Mouse (Mus musculus) WW6 (cell line): ENCODE measurements around the gene Cpne7.

Source experiments
- DNase-seq: peaks from one replicate; pipeline ENCODE4 v3.0.0-alpha.2; 2013; ENCODE audit warnings: low read depth, low spot score

The Cpne7 gene

DNA sequence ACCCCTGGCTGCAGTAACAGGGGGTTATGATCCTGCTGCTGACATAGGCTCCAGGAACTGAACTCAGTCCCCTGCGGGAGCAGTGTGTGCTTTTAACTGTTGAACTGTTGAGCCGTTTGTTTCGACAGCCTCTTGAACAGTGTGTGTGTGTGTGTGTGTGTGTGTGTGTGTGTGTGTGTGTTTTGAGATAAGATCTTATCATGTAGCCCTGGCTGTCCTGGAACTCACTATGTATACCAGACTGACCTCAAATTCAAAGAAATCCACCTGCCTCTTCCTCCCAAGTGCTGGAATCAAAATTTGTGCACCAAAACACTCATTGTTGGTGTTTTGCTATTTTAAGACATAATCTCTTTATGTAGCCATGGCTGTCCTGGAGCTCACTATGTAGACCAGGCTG, 2.5 kb upstream of the Cpne7 start:
- no peak for DNase-seq

DNA sequence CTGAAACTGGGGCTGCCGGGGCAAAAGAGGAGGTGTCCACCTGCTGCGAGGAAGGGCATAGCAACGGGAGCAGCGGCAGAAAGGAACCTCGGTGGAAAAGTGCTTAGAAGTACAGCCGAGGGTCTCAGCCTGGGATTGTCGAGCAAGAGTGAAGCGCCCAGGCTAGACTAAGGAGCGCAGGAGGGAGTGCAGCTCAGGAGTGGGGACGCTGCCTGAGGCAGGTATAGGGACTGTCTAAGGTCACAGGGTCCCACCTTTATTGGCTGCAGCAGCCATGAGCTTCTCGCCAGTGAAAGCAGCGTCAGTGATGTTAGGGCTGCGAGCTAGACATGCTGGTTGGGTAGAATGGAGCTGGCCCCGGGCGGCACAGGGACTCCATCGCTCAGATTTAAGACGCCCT, 570 bp downstream of the Cpne7 start:
- DNase-seq: no peak

DNA sequence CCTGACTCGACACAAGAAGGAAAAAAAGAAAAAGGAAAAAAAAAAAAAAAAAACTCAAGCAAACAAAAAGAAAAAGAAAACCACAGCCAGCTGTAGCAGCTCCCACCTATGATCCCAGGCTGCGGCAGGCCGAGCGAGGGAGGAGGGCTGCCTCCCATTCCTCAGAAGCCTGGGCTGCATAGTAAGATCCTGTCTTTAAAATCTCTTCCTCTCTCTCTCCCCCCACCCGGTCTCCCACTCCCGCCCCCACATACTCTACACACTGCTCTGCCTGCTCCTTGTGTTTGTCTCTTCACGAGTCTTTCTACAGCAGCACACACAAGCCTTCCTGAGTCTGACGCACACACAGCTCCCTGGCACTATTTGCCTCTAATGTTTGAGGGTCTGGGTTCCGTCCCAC, 4.9 kb downstream of the Cpne7 start:
- DNase-seq: no peak

DNA sequence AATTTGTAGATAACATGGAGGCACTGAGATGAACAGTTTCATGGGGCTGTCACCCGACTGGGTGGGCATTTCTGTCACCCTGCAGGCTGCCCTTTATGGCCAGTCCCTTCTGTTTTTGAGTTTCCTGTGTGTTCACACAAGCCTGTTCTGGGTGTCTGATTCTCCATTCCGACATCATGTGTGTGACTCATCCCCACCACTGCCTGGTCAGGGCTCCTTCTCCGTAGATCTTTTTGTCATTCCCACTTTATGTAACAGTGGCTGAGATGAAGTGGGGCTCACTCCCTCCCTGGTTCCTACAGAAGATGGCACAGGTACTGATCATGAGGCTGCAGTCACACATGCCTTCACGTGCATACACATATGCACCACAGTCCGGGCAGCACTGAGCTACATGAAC, 5.5 kb downstream of the Cpne7 start:
- no peak for DNase-seq

DNA sequence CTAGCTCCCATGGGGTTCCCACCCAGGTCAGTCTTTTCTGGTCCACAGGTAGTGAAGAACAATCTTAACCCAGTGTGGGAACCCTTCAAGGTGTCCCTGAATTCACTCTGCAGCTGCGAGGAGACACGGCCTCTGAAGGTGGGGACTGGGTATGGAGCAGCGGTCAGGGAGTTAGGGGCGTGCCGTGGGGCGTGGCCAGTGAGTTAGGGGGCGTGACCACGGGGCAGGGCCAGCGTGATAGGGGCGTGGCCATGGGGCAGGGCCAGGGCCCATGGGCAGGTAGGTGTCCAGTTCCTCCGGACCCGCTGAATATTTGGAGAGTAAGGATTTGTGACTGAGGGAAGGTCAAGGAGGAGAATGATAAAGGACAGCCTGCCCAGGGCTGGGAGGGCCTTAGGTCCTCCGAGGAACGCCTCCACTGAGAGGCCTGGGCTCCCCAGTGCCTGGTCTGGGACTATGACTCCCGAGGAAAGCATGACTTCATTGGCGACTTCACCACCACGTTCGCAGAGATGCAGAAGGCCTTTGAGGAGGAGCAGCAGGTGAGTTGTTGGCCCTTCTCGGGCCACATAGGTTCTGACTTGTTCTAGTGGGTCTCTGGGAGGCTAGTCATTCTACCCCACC, 9.1 kb downstream of the Cpne7 start:
- no peak for DNase-seq

DNA sequence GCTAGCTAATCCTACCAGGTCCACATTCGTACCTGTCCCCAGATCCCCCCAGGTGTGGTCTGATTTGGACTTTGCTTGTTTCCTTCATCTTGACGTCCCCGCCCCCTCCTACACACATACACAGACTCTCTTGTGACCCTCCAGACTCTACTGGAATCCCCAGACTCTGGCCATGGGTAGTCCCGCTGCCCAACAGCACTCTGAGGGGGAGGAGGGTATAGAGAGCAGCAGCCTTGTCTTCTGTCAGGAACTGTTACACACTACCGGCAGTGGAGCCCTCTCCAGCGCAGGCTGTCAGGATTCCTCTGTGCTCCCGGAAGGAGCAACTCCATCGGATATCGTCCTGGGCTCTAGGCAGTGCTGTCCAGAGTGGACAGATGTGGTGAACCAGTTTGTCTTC, 13.9 kb downstream of the Cpne7 start:
- no peak for DNase-seq

DNA sequence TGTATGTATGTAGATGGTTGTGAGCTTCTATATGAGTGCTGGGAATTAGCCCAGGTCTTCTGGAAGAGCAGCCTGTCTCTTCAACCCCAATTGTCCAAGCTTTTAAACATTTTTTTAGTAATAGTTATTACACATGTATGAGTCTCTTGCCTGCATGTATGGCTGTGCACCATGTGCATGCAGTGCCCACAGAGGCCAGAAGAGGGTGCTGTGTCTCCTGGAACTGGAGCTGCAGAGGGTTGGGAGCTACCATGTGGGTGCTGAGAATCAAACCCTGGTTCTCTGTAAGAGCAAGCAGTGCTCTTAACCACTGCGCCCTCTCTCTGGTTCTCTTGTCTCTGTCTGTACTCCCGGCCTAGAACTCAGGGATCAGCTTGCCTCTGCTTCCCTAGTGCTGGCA, 15.8 kb downstream of the Cpne7 start:
- no peak for DNase-seq

DNA sequence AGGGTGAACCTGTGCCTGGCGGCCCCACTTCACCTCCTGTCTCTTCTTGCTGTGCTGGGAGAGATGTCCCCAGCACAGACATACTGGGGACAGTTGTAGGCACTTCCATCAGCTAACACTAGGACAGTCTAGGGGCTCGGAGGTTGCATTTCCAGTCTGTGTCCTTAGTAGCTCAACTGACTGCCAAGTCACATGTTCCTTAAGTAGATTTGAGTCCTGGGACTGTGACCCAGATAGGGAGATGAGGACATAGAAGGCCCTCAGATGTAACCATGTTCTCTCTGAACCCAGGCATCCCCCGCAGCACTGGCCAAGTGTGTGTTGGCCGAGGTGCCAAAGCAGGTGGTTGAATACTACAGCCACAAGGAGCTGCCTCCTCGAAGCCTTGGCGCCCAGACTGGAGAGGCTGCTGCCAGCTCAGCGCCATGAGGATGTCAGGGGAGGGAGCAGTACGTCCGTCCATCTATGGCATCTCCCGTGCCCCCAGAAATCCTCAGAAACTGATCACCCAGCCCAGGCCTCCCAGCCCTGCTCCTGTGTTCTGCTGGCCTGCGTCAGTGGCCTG, 17.1 kb downstream of the Cpne7 start:
- no peak for DNase-seq

DNA sequence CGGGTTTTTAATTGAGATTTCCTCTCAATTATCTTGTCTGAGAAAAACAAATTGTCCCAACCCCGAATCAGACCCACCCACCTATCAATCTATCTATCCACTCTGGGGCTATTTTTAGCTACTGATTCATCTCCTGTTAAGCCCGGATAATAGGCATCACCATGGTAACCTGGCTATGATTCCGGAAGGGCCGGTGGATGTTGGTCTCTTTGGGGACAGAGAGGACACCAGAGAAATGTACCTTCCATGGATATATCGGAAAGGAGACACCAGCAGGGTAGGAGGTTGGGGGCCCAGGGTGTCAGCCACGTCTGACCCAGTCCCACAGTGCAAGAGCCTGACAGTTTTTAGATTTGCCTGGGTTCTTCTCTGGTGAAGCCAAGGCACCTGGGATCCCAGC, 18.2 kb downstream of the Cpne7 start:
- no peak for DNase-seq

DNA sequence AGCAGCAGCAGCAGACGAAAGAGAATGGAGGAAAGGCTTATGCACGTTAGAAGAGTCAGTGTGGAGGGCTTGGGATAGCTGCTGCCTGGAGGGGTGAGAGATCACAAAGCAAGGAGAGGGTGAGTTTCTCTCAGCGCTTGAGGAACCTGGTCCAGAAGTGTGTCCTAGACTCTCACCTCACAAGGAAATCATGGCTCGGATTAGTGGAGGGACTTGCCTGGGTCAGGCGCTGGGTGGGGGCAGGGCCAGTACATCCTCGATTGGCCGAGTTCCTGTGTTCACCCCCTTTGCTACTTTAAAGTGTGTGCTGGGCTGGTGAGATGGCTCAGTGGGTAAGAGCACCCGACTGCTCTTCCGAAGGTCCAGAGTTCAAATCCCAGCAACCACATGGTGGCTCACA, 18.6 kb downstream of the Cpne7 start:
- DNase-seq: no peak

DNA sequence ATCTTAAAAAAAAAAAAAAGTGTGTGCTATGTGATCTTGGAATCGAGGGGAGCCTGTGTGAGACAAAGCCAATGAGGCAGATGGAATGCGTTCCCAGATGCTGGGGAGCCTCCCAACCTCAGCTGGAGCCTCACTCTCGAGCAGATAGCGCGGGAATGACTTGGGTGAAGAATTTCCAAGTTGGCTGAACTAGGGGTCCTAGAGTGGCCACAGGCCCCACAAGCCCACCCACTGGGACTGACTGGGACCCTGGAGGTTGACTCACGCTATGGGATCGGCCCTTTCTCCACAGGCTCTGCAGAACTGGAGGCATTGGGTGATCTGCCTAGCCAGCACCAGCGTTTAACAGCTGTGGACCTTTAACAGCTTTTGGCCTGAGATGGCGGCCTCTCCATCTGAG, 19.1 kb downstream of the Cpne7 start:
- no peak for DNase-seq

DNA sequence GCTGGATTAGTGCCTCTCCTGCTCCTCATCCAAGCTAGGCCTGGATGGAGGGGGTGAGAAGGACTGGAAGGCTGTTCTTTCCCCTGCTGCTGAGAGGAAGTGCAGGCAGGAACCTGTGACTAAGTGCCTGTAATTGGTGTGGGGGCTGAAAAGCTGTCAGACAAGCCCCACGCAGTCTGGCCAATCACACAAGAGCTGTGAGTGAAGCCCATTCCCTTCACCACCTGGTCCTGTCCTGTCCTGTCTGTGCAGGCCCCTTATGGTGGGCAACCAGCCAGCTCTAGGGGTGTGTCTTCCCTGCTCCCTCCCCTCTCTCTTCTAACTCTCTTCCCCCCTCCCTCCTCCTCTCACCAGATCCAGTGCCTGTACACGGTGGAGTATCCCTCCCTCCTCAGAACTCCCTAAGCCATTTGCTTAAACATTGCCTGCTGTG, 20.5 kb downstream of the Cpne7 start:
- no peak for DNase-seq

DNA sequence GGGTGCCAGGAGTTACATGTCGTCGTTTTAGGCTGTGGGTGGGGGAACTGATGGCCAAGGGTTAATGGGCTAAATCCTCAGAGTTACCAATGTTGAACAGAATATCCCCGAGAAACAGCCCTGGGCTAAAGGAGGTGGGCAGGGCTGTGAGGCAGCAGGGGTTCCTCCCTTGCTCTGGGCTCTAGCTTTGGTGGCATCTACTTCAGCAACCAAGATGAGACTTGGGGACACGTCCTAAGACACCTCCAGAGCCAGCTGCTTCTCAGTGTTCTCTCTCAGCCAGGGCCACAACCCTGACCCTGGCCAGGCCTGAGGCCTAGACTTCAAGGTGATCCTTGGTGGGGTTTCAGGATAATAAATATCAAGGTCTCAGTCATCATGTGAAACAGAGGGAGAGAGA, 21.6 kb downstream of the Cpne7 start:
- no peak for DNase-seq

DNA sequence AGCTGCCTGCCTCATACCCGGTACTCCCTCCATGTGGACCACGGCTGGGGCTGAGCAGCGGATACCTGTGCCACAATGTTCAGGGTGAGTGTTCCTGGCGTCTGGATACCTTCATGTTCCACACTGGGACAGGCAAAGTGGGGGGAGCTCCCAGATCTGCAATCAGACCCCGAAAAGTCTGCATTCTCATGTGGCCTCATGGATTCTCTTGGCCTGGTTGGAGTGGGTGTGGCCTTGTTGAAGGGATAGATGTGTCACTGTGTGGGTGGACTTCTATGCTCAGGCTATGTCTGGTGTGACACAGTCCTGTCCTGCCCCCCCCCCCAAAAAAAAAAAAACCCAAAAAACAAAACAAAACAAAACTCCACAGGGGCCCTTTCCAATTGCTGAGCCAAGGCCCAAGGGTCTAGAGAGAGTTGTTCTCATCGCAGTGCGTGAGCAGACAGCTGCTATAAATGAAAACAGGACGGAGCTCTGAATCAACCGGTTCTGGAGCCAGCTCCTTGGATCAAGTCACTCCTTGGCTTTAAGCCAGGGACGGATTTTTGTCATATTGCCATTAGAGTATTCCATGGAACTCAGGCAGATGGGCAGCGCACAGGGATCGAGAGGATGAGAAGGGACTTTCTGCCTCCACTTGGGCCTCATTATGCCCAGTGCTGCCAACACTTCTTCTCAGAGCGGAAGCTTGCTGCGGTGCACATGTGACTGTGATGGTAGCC, 24.7 kb downstream of the Cpne7 start:
- DNase-seq: no peak

DNA sequence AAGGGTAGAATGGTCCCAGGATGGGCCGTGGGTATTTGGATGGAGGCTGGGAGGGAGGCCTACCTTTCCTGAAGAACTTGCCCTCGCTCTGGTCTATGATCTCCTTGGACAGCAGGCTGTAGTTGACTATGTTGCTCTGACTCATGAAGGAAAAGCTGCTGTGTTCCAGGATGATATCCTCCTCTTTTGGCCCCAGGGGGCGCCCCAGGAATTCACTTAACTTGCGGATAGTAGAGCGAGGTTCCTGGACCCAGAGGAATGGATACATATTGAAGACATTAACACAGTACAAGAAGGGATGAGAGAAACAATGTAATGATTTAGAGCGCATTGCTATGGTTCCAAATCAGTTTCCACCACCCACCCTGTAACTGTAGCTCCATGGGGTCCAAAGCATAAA, 28.1 kb downstream of the Cpne7 start:
- no peak for DNase-seq

DNA sequence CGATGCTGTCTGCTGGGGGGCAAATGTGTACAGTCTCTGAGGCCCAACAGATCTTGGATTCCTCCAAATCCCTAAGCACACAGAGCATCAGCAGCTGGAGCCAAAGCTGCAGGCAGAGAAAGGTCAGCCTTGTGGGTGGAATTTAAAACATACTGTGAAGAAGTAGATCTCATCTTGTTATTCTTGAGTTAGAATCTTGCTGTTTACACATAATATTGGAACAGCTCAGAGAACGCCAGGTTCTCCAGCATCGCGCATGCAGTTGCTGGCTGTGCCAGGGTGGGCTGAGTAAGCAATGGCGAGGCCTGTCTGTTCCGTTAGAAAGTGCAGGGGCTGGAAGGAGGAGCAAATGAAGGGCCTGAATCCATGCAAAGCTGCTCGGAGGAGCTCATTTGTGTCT, 29.2 kb downstream of the Cpne7 start:
- no peak for DNase-seq

DNA sequence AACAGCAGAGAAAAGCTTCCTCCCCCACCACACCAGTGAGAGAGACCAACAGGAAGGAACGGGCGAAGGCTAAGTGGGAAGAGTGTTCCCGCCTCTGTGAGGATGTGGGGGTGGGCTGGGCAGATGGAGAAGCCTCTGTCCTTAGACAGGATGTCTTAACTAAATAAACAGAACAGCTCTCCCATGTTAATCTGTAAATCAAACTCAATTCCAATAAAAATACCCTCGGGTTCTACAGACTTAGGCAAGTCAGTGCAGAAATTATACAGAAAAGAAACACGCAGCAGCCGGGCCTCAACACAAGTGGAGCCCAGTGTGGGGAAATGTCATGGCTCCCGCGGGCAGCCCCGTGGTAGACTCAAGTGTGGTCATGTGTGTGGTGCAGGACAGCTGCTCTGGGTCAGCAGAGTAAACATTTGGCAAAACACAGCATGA, 33.6 kb downstream of the Cpne7 start:
- DNase-seq: no peak

DNA sequence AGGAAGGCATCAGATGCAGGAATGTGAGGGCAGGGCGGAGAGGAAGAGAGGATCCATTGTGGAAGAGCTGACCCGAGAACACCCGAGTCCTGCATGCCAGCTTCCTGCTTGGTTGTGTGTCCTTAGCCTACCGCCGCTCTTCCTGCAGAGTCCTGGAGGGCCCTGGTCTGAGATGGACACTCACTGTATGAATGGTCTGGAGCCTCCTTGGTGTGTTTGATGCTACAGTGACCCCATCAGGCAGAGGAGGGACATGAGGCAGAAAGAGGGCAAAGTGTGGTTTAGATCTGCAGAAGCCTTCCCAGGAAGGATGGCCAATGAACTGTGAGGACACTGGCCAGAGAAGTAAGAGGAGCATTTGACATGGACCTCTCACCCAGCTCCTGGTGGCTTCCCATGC, 38.0 kb downstream of the Cpne7 start:
- DNase-seq: no peak

DNA sequence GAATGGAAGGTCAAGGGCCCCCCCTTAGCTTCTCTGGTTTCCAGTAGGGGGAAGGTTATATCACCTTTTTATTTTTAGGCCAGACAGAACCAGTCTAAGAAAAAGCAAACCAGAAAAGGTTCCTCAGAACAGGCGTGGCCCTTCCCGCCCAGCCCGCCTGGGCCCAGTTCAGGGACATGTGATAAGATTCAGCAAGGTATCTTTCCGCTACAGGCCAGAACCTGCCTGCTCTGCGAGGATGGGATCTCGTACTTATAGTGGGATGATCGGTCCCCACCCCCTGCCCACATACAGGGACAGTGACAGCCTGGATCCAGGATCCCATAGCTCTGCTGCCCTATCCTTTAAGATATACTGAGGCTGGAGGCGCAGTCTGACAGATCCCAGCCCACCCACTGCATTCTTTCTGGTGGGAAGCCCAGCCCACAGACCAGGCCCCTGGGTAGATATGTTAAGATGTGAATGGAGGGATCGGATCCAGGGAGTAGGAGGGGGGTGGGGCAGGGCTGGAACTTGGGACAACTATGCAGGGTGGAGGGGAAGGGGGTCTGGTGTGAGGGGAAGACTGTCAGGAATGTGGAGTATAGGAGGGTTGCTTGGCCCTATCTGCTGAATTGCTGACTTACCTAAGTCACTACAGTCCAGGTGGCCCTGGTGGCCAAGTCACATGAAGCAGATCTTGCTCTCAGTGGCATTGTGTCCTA, 39.0 kb downstream of the Cpne7 start:
- DNase-seq: no peak

DNA sequence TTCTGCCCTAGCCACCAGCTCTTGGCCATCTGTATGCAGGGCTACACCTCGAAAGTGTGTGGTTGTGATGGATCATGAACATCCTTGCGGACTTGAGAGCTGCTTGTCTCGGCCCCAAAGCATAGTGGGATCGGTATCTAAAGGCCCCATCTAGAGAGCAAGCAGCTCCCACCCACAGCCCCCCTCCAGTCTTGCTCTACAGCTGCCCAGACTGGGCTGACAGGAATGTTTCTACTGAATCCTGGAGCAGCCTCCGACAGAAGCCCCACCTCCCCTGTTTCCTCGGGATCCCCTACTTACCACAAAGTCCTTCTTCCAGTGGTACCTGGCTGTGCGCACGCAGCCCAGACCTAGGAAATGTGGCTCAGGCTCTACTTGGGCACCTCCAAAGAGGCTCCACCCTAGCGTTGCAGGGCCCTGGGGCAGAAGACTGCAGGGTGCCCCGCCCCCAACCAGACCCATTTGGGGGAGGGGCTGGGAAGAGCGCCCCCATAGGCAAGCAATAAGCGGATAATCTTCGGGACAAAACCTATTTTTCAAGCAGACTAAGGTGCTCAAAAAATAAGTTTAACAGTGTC, 40.8 kb downstream of the Cpne7 start, which contains the start of gene Sult5a1:
Gene Sult5a1, minus strand, starts transcription at position 428 of the 578 bp plus-strand sequence.
- DNase-seq: no peak

DNA sequence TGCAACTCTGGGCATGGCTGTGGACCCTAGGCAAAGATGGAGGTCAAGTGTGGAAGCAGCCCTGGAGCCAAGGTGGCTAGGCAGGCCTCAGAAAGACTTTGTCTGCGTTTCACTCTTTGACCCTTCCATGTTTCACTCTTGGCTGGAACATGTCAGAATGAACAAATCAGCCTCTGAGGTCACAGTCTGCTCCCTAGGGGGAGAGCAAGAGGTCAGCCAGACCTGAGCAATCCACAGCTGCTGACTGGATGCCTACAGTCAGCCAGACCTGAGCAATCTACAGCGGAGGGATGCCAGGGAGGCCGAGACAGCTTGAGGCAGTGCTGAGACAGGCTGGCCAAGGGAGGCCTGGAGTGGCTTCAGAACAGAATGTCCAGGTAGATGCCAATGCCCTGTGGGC, 64.2 kb downstream of the Cpne7 start:
- no peak for DNase-seq
